Mouse (Mus musculus) adipocyte (in vitro differentiated cells): ENCODE data around the gene Il21r.

Experiments
- DNase-seq: peaks from one replicate; pipeline ENCODE4 v3.0.0-alpha.2; 2016; ENCODE audit warnings: low spot score

The Il21r gene

DNA sequence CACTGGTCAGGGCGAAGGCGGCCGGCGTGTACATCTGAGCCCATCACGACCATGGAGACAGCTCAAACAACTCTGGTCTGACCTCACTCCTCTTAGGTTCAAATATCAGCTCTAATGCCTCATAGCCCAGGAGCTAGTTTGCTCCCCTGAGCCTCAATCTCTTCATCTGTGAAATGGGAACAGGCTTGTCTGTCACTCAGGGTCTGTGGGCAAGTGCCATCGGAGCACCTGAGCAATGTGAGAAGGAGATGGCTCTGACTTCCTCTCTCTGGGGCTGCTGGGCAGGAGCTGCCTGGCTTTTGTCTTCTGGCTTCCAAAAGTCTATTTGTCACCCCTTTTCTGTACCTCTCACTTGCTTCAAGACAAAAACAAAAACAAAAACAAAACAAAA, 2.0 kb upstream of the Il21r start:
- no peak for DNase-seq

GRCm38 (mm10) chr7:125601821-125602448, 1.3 kb upstream of the Il21r start:
- DNase-seq = no peak

DNA sequence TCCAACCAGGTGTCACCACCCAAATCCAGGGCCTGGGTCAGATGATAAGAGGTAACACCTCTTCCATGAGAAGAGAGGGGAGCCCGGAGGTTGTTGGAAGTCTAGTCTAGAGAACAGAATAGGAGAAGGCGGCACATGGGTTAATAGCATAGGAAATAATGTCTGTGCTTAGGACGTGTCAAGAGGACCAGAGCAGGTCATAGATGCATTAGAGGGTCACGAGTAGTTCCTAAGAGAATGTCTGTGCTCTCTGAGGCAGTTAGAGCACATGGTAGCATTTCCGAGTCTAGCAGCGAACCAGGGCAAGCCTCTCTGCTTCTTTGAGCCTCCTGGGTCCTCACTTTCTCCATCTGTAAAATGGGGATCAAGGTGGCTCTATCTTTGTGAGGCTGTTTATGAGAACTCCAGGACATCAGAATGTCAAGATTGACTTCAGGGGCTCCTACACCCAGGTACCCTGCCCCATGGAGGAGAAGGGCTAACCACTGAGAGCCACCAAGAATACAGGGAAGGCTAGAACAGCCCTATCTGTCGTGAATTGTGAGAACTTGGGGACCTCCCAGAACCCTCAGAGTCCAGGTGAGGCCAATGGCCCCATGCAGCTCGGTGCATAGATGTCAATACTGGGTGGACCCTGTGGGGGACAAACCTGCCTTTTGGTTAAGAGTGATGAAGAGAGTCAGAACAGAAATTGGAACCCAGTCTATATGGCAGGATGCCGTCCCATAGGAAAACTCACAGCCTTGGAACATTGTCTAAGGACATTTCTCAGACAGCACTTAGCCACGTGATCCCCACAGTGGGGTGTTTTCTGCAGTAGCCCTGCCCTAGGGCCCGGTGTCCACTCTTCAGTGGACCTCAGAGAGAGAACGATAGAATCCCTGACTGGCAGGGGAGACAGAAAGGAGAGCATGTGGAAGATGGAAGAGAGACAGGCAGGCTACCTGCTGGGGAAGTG, 1.4 kb downstream of the Il21r start:
- DNase-seq = no peak

GRCm38 (mm10) chr7:125605725-125606139, 2.5 kb downstream of the Il21r start:
- no peak for DNase-seq

DNA sequence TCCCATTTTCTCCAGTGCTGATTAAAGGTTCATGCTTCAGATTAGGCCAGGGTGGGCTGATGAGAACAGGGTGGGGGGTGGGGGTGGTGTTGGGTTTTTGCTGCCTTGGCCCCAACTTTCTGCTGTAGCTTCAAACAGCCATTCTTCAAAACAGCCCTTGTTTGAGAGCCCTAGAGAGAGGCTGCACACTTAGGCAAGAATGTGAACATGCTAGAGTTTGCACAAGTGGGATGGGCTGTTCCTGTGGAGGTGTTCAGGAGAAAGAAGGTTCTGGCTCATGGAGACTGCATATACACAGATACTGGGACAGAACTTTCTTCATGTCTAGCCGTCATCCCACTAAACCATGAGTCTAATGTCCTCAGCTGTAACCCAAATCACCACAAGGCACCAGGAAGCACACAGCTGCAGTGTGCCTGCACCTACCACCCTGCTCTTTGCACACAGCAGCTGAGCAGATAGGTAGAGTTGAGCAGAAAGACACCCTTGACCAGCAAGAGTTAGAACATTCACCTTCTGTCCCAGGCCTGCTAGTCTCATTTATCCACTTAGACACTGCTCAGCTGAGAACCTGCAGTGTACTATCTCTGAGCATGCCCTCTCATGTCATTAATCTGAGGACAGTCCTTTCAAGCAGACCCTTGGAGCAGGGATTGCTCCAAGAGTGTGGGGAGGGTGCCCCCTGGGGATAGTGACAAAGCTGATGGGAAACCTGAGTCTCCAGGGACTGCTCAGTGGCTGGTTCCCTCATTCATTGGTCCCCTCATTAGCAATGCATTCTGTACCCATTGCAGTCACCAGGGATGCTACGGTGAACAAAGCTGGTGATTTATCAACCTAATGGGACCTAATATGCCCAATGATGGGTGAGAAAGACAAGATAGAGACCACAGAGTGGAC, 3.3 kb downstream of the Il21r start:
- DNase-seq = no peak

- no peak for DNase-seq
Observed at GRCm38 (mm10) chr7:125607384-125608182, 4.4 kb downstream of the Il21r start.

DNA sequence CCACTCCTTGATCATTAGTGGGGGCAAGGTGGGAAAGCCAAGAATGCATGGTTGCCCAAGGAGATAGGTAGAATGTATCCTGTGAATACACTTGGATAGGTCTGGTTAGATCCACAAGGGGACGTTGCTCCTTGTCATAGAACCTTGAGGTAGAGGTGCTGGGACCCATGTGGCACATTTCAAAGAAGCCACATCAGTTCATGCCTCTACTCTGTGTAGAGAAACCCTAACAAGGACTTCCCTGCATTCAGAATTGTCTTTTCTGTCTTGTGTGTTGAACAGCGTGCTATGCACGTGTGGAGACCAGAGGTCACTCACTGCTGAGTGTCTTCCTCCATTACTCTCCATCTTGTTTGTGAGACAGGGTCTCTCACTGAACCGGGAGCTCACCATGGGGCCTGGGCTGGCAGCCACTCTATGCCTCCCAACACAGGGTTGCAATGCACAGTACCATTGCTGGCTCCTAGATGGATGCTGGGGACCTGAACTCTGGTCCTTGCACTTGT, 5.0 kb downstream of the Il21r start:
- no peak for DNase-seq

DNA sequence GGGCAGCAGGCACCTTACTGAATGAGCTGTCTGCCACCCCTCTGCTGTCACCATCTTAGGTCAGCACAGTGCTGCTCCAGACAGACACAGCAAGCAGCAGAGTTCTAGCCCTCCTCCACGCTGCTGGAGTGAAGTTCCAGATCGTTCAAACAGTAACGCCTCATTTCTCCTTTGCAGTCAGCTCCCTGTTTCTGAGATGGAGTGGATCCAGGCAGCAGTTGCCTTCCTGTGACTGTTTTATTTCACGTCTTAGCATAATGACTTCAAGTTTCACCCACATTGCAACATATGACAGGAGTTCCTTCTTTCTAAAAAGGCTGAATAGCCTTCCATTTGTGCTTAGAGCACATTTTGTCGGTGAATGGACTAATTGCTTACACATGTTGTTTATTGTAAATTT, 10.3 kb downstream of the Il21r start:
- DNase-seq = no peak

DNA sequence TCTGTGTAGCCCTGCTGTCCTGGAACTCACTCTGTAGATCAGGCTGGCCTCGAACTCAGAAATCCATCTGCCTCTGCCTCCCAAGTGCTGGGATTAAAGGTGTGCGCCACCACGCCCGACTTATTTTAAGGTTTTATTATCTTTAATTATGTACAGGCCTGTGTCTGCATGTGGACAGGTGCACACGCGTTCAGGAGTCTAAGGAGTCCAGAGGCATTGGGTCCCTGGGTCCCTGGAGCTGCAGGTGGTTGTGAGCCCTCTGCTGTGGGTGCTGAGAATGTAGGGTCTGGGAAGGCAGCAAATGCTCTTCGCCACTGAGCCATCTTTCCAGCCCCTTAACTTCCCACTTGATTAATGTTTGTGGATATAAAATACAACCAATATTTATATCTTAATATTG, 12.2 kb downstream of the Il21r start:
- DNase-seq = no peak

DNA sequence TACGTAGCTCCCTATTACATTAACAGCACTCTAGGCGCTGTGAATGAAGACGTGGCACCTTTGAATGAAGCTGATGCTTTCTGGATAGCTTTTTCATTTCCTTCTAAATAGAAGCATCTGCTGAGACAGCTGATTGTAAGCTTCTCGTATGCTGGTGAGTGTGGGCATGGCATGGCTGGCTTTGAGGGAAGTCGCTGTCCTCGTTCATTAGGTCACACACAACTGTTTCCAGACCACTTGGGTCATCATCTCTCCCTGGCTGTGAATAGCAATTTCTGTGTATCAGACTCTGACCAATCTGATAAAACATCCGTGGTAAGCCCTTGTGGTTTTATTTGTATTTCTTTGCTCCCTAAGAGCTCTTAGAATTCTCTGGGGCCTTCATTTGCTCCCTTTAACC, 14.8 kb downstream of the Il21r start:
- DNase-seq = no peak

DNA sequence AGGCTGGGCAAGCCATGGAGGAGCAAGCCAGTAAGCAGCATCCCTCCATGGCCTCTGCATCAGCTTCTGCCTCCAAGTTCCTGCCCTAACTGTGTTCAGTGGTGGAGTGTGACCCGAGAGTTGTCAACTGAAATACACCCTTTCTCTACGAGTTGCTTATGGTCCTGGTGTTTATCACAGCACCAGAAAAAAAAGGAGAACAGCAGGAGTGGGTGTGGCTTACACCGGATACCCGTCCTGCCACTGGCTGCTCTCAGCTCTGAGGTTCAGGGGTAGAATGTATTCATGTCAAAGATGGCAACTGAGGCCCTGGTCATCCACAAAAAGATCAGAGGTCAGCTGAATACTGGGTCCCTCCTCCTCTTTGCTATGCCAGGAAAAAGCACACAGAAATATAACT, 16.8 kb downstream of the Il21r start:
- no peak for DNase-seq

DNA sequence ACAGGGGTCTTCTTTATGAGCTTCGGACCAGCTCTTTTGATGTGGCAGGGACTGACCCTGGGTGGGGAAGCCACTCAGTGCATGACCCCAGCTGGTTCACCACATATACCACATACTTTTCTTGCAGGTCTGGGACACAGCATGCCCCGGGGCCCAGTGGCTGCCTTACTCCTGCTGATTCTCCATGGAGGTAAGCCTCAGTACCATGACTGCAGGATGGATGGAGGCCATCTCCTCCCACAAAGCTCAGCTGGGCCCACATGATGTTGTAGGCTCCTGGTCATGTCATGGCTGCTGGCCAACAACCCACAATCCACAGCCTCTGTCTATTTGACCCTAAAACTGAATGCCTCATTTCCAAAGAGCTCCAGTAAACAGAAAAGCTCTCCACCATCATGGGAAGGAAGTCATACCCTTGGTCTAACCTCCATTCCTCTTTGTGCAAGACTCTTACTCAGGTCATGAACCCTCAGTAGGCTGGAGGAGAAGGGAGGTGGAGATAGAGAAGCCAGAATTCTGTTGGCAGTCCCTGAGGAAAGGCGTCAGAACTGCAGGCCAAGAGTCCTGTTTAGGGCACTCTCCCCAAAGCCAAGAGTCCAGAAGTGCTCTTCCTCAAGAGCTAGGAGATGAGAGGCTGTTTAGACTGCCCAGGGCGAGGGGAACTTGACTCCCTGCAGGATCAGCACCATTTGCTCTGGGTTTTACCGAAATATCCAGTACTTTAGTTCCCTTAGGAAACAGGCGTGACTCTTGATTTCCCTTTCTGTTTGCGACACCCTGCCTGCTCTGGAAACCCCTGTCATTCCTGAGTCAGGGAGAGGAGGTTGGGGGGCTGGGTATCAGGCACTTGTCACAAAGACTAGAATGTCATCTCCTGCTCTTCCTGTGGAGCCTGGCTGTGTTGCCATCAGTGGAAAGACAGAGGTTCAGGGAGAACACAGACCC, 19.8 kb downstream of the Il21r start:
- peak; percentile 15 for DNase-seq

DNA sequence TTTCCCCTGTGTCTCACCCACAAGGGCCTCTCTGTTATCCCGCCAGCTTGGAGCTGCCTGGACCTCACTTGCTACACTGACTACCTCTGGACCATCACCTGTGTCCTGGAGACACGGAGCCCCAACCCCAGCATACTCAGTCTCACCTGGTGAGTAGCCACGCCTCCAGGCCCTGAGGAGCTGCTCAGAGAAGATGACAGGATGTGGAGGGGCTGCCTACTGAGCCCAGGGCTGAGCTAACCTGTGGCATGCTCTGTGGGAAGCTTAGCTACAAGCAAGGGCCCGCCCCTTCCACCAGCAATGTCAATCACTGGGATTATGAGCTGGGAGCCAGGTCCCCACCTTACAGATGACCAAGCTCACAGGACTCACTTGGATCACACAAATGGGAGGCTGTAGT, 22.0 kb downstream of the Il21r start:
- DNase-seq = no peak

GRCm38 (mm10) chr7:125625829-125626228, 22.6 kb downstream of the Il21r start:
- DNase-seq = no peak

- no peak for DNase-seq
Observed at GRCm38 (mm10) chr7:125630317-125630716, 27.1 kb downstream of the Il21r start.

DNA sequence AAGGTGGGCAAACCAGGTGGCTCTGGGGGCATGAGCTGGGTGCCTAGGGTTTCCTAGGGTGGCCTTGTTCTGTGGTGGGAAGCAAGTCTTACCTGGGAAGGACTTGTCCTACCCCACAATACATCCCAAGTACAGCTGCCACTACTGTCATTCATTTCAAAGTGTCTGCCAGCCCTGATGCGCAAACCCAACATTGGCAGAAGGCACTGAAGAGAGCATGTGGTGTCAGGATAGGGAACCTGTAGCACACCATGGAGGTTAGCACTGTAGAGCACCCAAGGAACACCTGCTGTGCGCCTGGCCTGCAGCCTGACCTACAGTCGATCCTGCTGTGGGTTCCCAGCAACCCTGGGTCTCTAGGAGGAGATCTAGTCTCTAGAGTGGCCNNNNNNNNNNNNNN, 27.8 kb downstream of the Il21r start:
- no peak for DNase-seq

DNA sequence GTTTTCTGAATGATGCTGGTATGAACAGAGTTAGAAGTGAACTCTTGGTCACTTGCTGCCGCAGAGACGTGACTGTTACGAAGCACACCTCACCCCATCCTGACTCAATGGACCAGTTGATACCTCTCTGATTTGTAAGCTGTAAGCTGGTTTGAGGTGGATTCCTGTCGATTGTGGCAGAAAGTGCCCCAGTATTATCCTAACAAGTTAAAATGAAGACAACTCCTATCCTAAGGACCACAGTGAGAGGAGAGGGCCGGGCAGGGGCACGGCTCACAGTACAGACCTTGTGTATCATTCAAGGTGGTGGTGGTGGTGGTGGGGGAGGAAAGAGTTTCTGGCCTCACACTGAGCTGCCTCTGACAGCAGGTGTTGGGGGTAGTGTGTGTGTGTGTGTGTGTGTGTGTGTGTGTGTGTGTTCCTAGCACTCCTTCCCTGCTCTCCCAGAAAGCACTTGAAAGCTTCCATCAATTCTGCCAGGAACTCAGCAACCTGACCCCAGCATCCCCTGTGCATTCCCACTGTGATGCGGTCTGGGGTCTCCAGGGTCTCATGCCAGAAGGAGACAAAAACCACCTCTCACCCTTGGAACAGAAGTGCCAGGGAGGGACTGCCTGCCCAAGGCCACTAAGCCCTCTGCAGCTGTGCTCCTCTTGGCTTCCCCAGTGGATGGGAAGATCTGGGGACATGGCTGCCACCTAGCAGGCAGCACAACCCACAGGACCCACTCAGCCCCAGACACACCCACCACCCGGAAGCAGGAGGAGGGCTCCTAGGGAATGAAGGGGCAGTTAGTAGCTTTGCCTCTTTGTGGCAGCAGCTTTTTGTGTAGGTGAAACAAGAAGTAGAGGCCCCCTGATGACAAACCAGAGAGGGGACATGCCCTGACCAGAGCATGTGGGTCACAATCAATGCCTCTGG, 34.3 kb downstream of the Il21r start:
- no peak for DNase-seq

DNA sequence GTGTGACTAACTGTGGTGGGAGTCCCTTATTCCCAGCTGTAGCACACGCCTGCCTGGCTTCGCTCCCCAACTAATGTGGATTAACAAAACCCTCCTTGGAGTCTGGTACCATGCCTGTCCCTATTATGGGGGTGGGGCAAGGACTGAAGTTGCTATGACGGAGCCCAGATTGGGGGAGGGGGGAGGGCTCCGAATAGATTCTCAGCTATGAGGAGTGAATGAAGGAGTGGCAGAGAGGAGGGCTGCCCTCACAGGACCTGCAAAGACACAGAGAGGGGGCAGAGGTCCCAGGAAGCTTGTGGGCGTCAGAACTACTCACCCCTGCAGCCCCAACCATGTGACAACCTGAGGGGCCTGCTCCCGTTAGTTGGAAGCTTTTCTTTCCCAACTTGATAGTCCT, 35.1 kb downstream of the Il21r start:
- DNase-seq = no peak

GRCm38 (mm10) chr7:125638870-125639386, 35.7 kb downstream of the Il21r start:
- peak; percentile 44 for DNase-seq
